Mouse (Mus musculus) lung, postnatal 0 days (tissue): ENCODE data around the gene Bglap.

Source experiments
- CTCF ChIP-seq: IDR thresholded peaks from 2 replicates; pipeline ENCODE4 v1.5.1; 2016; ENCODE audit warnings: antibody characterized with exemption, mild to moderate bottlenecking
- EP300 ChIP-seq: IDR thresholded peaks from 2 replicates; pipeline ENCODE4 v1.6.1; 2016; ENCODE audit warnings: antibody characterized with exemption, mild to moderate bottlenecking, control low read depth

GRCm38 (mm10) chr3:88411681-88412080 is 27.4 kb upstream of the Bglap start:
- TF ChIP-seq CTCF = no peak
- TF ChIP-seq EP300 = no peak
